Mouse (Mus musculus) spleen, adult 2 months (tissue): ENCODE results near the gene Slc12a7. TPM values are rescaled to one million over a fixed set of nuclear protein-coding genes. Genes with fewer than 3 reads are reported as not detected.

Source experiments
- DNase-seq, 2 experiments: peaks; one replicate each; pipeline versions ENCODE4 v3.0.0 to v3.0.0-alpha.2; 2012 to 2021; ENCODE audit warnings: low spot score in 2 of 2, low read depth in 1 of 2
- H3K27ac ChIP-seq: fragments of 200-500 bp; 2 replicates; pipeline ENCODE4 v1.5.1; 2012; ENCODE audit warnings: low read length, inconsistent platforms; ENCODE audit not compliant: insufficient read depth
- H3K27me3 ChIP-seq: fragments of 200-500 bp; 2 replicates; pipeline ENCODE4 v1.6.1; 2012; ENCODE audit warnings: mild to moderate bottlenecking, moderate library complexity, low read length, inconsistent platforms; ENCODE audit not compliant: control insufficient read depth, insufficient read depth
- H3K36me3 ChIP-seq: fragments of 200-500 bp; 2 replicates; pipeline ENCODE4 v1.6.1; 2012; ENCODE audit warnings: mild to moderate bottlenecking, low read length, inconsistent platforms; ENCODE audit not compliant: control insufficient read depth, insufficient read depth
- H3K4me1 ChIP-seq: fragments of 200-500 bp; 2 replicates; pipeline ENCODE4 v1.6.1; 2011; ENCODE audit warnings: inconsistent platforms; ENCODE audit not compliant: control insufficient read depth, insufficient read depth, insufficient read length
- H3K4me3 ChIP-seq: fragments of 200-500 bp; 2 replicates; pipeline ENCODE4 v1.5.1; 2011; ENCODE audit warnings: mild to moderate bottlenecking, inconsistent platforms; ENCODE audit not compliant: insufficient read depth, insufficient read length; ENCODE audit errors: extremely low read depth
- CTCF ChIP-seq: fragments of 200-500 bp; IDR thresholded peaks from 2 replicates; pipeline ENCODE4 v1.5.1; 2011; ENCODE audit warnings: mild to moderate bottlenecking, inconsistent platforms; ENCODE audit not compliant: insufficient read depth, insufficient read length, insufficient replicate concordance; ENCODE audit errors: extremely low read depth
- POLR2A ChIP-seq: fragments of 200-500 bp; IDR thresholded peaks from 2 replicates; pipeline ENCODE4 v1.6.1; 2011; ENCODE audit warnings: low read depth, low read length, inconsistent platforms
- WGBS: fragments of 180-500 bp; shearing (Covaris S2); methylation state at CpG from one replicate; pipeline ENCODE4 v1.1.7; 2018; 5-methylcytosine and 5-hydroxymethylcytosine counted together
- polyA plus RNA-seq: library from polyadenylated mRNA; depleted of rRNA; stranded (reverse); fragments of >200 nt; gene quantifications from 2 replicates; pipeline ENCODE4 v1.2.3, GENCODE M21; 2012

Slc12a7 gene
- polyA plus RNA-seq, 1 experiment: 56.2 TPM

DNA sequence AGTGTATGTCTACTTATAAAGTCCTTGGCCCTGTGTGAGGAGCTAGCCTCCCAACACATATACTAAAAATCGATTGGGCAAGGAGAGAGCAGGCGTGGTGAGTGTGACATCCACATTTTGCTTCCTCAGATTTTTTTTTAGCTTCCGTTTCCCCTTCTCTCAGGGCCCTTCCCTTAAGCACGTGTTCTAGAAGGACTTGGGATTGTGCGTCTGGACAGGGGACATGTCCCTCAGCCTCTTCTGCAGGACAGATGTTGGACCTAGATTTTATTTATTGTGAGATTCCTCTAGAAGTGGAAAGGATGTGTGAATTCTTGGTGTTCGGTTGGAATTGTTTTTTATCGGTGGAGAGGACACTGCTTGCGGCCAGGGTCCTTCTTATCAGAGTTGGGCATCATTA, 34.3 kb downstream of the Slc12a7 start:
- Histone ChIP-seq H3K36me3 (no peaks in the 10 kb centered on the region), H3K4me3 (no peak overlapping the region), H3K27ac (no peak overlapping the region), H3K27me3 (no peaks in the 10 kb centered on the region), H3K4me1 (peaks cover 10% of the 10 kb centered on the region; the same call in 1 of the 2 replicates)
- no peak for TF ChIP-seq CTCF
- TF ChIP-seq POLR2A: no peak
- DNase-seq: no peak
- 81% methylated on average over 8 of the region's 8 CpGs for WGBS

DNA sequence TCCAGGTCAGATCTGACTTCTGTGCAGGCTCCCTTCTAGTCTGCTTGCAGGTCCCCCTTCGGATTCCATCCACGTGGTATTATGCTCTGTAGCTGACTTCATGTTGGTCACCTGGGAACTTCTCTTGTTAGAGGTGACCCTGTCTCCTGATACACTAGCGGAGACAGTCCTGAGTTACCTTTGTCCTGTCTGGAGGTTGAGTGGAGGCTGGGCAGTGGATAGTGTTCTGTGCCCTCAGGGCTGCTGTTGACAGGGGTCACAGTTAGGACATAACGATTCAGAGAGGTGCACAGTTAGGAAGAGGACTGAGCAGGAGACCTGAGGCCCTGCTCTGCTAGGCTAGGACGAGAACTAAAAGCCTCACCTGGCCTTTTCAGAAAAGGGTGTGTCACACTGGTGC, 34.9 kb downstream of the Slc12a7 start:
- H3K4me1 ChIP-seq: peaks cover 10% of the 10 kb centered on the region; the same call in 1 of the 2 replicates
- H3K36me3 ChIP-seq: no peaks in the 10 kb centered on the region
- no peak overlapping the region for H3K4me3 ChIP-seq
- H3K27me3 ChIP-seq: no peaks in the 10 kb centered on the region
- H3K27ac ChIP-seq: no peak overlapping the region
- no peak for DNase-seq
- 89% methylated on average over 5 of the region's 5 CpGs for WGBS
- no peak for TF ChIP-seq POLR2A
- no peak for TF ChIP-seq CTCF

DNA sequence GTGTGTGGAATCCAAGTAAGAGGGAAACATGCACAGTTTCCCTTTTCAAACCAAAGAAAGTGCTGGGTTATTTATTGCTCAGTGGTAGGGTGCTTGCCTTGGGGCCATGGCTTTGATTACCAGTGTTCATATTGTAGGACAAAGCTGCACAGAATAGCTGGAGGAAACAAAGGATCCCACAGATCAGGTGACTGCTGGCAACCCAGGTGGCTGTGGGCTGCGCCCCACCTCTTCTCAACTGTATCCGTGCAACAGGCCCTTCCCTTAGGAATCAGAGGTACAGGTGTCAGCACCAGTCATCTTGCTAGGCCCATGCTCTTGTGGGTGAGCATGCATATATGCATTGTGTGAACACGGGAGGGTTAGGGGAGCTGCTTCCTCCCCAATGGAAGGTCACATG, 35.4 kb downstream of the Slc12a7 start:
- Histone ChIP-seq H3K4me1 (peaks cover 8% of the 10 kb centered on the region; the same call in 1 of the 2 replicates), H3K27me3 (no peaks in the 10 kb centered on the region), H3K36me3 (no peaks in the 10 kb centered on the region), H3K4me3 (no peak overlapping the region), H3K27ac (no peak overlapping the region)
- no peak for DNase-seq
- 72% methylated on average over 3 of the region's 3 CpGs for whole genome bisulfite sequencing
- TF ChIP-seq POLR2A (no peak), CTCF (no peak)

DNA sequence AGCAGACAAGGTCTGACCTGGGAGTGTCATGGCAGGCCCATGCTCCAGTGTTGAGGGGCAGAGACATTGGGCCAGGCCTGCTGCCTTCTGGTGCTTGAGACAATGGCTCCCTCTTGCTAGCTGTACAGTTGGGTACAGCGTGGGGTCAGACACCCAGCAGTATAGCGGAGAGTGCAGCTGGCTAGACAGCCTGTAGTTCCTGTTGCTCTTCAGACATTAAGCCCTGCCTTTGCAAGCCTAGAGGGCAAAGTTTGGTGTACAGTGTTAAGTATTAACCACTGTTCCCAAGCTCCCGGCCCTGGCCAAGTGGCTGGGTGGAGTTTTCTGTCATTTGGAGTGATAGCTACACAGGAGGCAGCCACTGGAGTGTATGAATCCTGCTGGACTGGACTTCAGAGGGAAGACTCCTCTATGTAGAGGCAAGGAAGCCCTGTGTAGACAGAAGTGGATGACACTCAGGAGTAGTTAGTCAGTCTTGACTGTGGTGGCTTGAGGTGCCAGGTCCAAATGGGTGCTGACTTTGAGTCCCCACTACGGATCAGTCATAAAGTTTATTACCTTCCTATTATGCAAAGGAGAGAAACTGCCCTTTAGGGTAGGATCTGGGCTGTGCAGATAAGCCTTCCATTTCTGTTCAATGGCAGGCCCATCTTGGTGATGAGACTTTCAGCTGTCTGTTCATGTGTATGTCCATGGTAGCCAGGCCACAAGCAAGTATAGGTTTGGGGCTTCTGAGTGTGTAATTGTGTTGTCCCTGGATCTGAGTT, 37.2 kb downstream of the Slc12a7 start:
- no peak overlapping the region for H3K27ac ChIP-seq
- TF ChIP-seq POLR2A (no peak), CTCF (no peak)
- no peak overlapping the region for H3K4me3 ChIP-seq
- no peaks in the 10 kb centered on the region for H3K36me3 ChIP-seq
- H3K4me1 ChIP-seq: peaks cover 6% of the 10 kb centered on the region; the same call in 1 of the 2 replicates
- DNase-seq: no peak
- 72% methylated on average over 4 of the region's 4 CpGs for WGBS
- no peaks in the 10 kb centered on the region for H3K27me3 ChIP-seq

DNA sequence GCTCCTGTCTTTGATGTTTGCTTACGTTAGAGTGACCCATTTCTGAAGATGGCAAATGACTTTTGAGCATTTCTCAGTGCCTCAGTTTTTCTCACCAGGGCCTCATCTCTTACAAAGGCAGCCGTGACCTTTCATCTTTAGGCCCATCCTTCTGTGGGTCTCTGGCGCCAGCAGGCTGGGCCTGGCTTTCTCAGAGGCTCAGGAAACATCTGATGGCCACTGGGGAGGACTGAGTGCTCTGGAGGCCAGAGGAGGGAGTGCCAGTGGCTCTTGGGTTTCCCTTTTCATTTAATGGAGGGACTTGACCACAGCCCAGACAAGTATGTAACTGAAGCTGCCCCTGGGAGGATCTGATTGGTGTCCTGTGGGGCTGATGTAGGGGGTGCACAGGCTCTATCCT, 38.2 kb downstream of the Slc12a7 start:
- DNase-seq: no peak
- peaks cover 6% of the 10 kb centered on the region; the same call in 1 of the 2 replicates for H3K4me1 ChIP-seq
- WGBS: 75% methylated on average over 3 of the region's 3 CpGs

DNA sequence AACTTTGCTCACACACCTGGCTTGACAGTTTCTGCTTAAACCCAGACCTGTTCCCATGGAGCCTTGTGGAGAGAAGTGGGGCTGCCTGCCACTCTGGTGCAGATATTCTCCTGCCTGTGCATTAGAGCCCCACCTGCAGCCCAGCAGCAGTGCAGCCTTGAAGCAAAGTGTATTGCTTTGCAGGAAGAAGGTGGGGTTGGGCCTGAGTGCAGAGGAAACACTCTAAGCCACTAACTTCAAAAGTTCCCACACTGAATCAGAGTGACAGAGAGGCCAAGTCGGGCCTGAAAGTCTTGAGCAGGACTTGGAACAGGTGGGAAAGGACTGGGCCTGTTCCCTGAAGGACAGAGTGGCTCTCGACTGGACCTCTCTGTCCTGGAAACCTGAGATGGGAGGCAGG, 39.8 kb downstream of the Slc12a7 start:
- H3K27me3 ChIP-seq: no peaks in the 10 kb centered on the region
- peak overlapping the region; percentile 93 for H3K27ac ChIP-seq
- WGBS: 22% methylated on average over 2 of the region's 2 CpGs
- peaks cover 6% of the 10 kb centered on the region; the same call in 1 of the 2 replicates for H3K4me1 ChIP-seq
- DNase-seq: peak; percentile 19 to 27
- H3K36me3 ChIP-seq: no peaks in the 10 kb centered on the region
- no peak overlapping the region for H3K4me3 ChIP-seq
- no peak for TF ChIP-seq POLR2A
- TF ChIP-seq CTCF: peak; percentile 28; the same call in 1 of the 2 replicates

More for the DNA sequence above, 38.2 kb downstream of the Slc12a7 start:
- no peak overlapping the region for H3K27ac ChIP-seq
- no peak overlapping the region for H3K4me3 ChIP-seq
- TF ChIP-seq POLR2A (no peak), CTCF (no peak)
- no peaks in the 10 kb centered on the region for H3K36me3 ChIP-seq
- H3K27me3 ChIP-seq: no peaks in the 10 kb centered on the region

DNA sequence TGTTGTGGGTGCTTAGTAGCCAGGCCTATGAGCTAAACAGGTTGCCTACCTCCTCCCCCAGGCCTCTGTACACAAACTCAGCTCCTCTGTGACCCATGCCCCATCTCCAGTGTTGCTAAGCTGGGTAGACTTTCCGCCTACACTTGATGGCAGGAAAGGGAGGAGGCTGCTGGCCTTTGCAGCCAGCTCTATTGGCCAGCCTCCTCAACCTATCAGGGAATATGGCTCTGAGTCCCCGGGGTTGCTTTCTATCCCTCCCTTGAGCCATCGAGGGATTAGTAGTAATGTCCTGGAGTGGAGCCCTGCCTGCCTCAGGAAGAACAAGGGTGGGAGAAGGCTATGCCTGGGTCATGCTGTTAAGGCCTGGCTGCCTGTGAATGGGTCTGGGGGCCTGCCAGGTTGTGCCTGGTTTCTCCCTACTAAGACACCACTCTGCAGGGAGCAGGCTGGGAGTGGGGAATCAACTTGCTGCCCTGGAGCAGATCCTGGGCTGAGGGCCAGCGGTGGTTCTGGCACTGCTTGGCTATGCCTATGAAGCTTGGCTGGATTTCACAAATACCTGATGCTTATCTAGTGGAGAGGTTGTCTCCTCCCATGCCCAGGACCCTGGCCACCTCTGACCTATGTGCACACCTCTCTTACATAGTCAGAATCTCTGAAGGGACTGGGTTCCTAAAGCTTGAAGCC, 40.8 kb downstream of the Slc12a7 start:
- H3K27ac ChIP-seq: peak overlapping the region; percentile 93
- H3K27me3 ChIP-seq: no peaks in the 10 kb centered on the region
- no peak overlapping the region for H3K4me3 ChIP-seq
- no peak for DNase-seq
- no peaks in the 10 kb centered on the region for H3K36me3 ChIP-seq
- WGBS: 68% methylated on average over 4 of the region's 4 CpGs
- TF ChIP-seq POLR2A (no peak), CTCF (no peak)
- H3K4me1 ChIP-seq: peaks cover 6% of the 10 kb centered on the region; the same call in 1 of the 2 replicates
